Mouse (Mus musculus): ENCODE results near the gene Purb. TPM values are rescaled to one million over a fixed set of nuclear protein-coding genes. Genes with fewer than 3 reads are reported as not detected.

The Purb gene
- polyA plus RNA-seq, 1 experiment from 2014 or later: 29.2 TPM

DNA sequence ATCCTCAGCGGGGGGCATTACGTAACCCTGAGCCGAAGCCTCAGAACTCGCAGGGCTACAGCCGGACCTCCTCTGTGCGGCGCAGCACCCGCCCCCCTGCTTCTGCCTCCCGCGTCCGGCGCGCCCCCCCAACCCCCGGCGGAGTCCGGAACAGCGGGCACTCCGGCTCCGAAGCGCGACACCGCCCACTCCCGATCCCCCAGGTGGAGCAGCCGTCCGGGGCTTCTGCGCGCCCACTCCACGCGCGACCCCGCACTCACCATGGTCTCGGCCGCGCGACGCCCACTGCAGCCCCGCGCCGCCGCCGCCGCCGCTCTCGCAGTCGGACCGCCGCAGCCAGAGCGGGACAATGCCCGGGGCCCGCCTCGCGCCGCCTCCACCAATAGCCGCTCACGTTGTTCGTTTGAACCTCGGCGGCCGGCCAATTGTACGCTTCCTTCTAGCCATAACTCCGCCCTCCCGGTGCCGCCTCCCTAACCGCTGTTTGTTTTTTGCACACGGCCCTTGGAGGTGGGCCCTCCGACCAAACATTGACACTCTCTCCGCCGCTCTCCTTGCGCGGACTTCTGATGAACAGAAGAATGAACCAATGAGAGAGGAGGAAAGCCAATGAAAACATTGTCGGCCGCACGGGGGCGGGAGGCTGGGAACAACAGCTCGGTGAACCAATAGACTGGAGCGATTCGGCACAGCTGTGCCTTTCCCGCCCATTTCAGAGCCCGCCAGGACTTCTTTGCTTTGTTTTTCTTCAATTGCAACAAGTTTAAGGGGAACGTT, 31.5 kb downstream of the Purb start, which contains the start of gene H2afv:
H2afv (minus strand) TSS at position 367 of the 777 bp plus-strand sequence.
- peaks cover 10% of the 10 kb centered on the region; the same call in 1 of the 2 replicates for H3K36me3 ChIP-seq (ENCODE audit: control insufficient read depth, insufficient read depth, low read length)
- peak within 1 kb of the TSS; percentile 87 for H3K9ac ChIP-seq (ENCODE audit: low read depth, low read length)
- DNase-seq (ENCODE audit: low spot score) (peak; percentile 100), ATAC-seq (ENCODE audit: low read depth) (peak; percentile 99)
- no peaks in the 10 kb centered on the region for H3K27me3 ChIP-seq (replicated peaks; ENCODE audit: control insufficient read depth, insufficient read depth, low read length)
- no peaks in the 10 kb centered on the region for H3K4me1 ChIP-seq (ENCODE audit: control insufficient read depth, insufficient read depth, low read length)
- WGBS: under 1% methylated on average over 66 of the region's 80 CpGs
- no peaks in the 10 kb centered on the region for H3K9me3 ChIP-seq (ENCODE audit: control insufficient read depth, low read length)
- H3K4me3 ChIP-seq (ENCODE audit: low read depth, low read length): peak within 1 kb of the TSS; percentile 77
- H3K27ac ChIP-seq (replicated peaks; ENCODE audit: low read depth, low read length): peak within 1 kb of the TSS; percentile 96
- peak within 1 kb of the TSS; percentile 64 for H3K4me2 ChIP-seq (ENCODE audit: low read depth, low read length)

DNA sequence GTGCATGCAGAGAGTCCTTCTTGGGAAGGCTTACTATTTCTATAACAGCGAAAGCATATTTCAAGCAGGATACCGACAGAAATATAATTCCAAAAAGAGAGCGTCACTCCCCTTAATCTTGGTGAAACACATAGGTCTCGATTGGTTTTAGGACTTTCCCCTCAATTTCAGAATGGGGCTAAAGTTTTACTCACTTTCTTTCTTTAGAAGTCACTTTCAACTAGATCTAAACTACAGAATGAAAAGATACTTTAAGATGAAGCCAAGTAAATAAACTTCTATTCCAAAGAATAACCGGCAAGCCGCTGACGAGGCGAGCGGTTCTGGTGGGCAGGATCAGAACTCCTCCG, 32.0 kb downstream of the Purb start:
- no peak for ATAC-seq (ENCODE audit: low read depth)
- no peaks in the 10 kb centered on the region for H3K9me3 ChIP-seq (ENCODE audit: control insufficient read depth, low read length)
- H3K36me3 ChIP-seq (ENCODE audit: control insufficient read depth, insufficient read depth, low read length): peaks cover 16% of the 10 kb centered on the region
- peak overlapping the region; percentile 77 for H3K4me3 ChIP-seq (ENCODE audit: low read depth, low read length)
- no peaks in the 10 kb centered on the region for H3K4me1 ChIP-seq (ENCODE audit: control insufficient read depth, insufficient read depth, low read length)
- peak overlapping the region; percentile 64 for H3K4me2 ChIP-seq (ENCODE audit: low read depth, low read length)
- H3K9ac ChIP-seq (ENCODE audit: low read depth, low read length): peak overlapping the region; percentile 87
- WGBS: under 1% methylated on average over 10 of the region's 10 CpGs
- no peak for DNase-seq (ENCODE audit: low spot score)
- H3K27me3 ChIP-seq (replicated peaks; ENCODE audit: control insufficient read depth, insufficient read depth, low read length): no peaks in the 10 kb centered on the region
- peak overlapping the region; percentile 96 for H3K27ac ChIP-seq (replicated peaks; ENCODE audit: low read depth, low read length)

DNA sequence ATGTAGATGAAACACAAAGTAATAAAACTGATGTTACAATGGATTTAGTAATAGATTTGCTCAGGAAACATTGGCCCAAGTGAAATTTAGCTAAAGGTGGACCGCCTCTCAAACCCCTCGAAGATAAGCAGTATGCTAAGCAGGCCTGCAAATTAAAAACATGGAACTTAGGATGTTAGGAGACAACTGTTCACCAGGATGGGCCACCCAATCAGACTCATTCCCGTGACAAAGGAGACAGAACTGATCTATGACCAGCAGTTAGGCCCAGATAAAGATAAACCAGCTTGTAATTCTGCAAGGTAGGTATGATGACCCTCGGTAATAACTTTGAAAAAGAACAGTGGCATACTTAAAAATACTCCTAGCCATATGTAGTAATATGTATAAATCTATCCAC, 32.6 kb downstream of the Purb start:
- DNase-seq (ENCODE audit: low spot score) (no peak), ATAC-seq (ENCODE audit: low read depth) (no peak)
- Histone ChIP-seq H3K36me3 (ENCODE audit: control insufficient read depth, insufficient read depth, low read length) (peaks cover 22% of the 10 kb centered on the region), H3K4me1 (ENCODE audit: control insufficient read depth, insufficient read depth, low read length) (no peaks in the 10 kb centered on the region), H3K27ac (replicated peaks; ENCODE audit: low read depth, low read length) (peak overlapping the region; percentile 96; the same call in 1 of the 2 replicates), H3K27me3 (replicated peaks; ENCODE audit: control insufficient read depth, insufficient read depth, low read length) (no peaks in the 10 kb centered on the region), H3K9me3 (ENCODE audit: control insufficient read depth, low read length) (no peaks in the 10 kb centered on the region), H3K4me2 (ENCODE audit: low read depth, low read length) (peak overlapping the region; percentile 64), H3K4me3 (ENCODE audit: low read depth, low read length) (peak overlapping the region; percentile 77), H3K9ac (ENCODE audit: low read depth, low read length) (peak overlapping the region; percentile 87)
- WGBS: 42% methylated on average over 4 of the region's 4 CpGs

DNA sequence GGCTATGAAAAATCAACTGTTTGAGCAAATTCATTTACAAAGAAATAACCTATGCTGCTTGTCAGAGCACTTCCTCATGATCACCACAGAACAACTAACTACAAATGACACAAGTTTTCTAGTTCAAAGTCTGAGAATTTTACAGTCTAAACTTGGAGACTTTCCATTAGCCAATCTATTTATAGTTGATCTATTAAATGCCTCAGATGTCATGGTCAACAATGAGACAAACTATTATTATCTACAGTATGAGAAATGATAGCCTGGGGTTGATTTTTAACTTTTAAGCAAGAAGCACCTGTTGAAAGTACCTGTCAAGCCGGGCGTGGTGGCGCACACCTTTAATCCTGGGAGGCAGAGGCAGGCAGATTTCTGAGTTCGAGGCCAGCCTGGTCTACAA, 33.2 kb downstream of the Purb start:
- peaks cover 27% of the 10 kb centered on the region for H3K36me3 ChIP-seq (ENCODE audit: control insufficient read depth, insufficient read depth, low read length)
- H3K9me3 ChIP-seq (ENCODE audit: control insufficient read depth, low read length): no peaks in the 10 kb centered on the region
- peak overlapping the region; percentile 64; the same call in 1 of the 2 replicates for H3K4me2 ChIP-seq (ENCODE audit: low read depth, low read length)
- DNase-seq (ENCODE audit: low spot score) (no peak), ATAC-seq (ENCODE audit: low read depth) (no peak)
- H3K27ac ChIP-seq (replicated peaks; ENCODE audit: low read depth, low read length): no peak overlapping the region
- H3K4me1 ChIP-seq (ENCODE audit: control insufficient read depth, insufficient read depth, low read length): no peaks in the 10 kb centered on the region
- H3K4me3 ChIP-seq (ENCODE audit: low read depth, low read length): no peak overlapping the region
- 96% methylated on average over 4 of the region's 4 CpGs for WGBS
- no peaks in the 10 kb centered on the region for H3K27me3 ChIP-seq (replicated peaks; ENCODE audit: control insufficient read depth, insufficient read depth, low read length)
- no peak overlapping the region for H3K9ac ChIP-seq (ENCODE audit: low read depth, low read length)

DNA sequence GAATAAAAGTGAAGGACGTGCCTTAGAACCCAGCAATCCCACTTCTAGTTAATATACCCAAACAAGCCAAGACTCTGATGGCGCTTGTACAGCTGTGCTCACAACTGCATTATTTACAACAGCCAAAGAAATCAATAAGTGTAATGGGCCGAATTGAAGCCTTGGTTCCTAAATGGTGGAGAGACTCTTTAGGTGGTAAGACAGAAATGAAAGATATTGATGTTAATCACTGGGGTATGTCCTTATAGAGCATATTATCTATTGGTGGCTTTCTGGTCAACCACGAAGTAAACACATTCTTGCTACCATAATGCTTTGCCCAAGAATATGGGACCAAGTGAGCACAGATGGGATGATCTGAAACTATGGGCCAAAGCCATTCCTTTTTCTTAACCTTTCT, 35.5 kb downstream of the Purb start:
- no peaks in the 10 kb centered on the region for H3K27me3 ChIP-seq (replicated peaks; ENCODE audit: control insufficient read depth, insufficient read depth, low read length)
- H3K4me3 ChIP-seq (ENCODE audit: low read depth, low read length): no peak overlapping the region
- no peak overlapping the region for H3K4me2 ChIP-seq (ENCODE audit: low read depth, low read length)
- peaks cover 47% of the 10 kb centered on the region for H3K36me3 ChIP-seq (ENCODE audit: control insufficient read depth, insufficient read depth, low read length)
- no peak overlapping the region for H3K27ac ChIP-seq (replicated peaks; ENCODE audit: low read depth, low read length)
- no peaks in the 10 kb centered on the region for H3K9me3 ChIP-seq (ENCODE audit: control insufficient read depth, low read length)
- 89% methylated on average over 4 of the region's 4 CpGs for WGBS
- ATAC-seq (ENCODE audit: low read depth) (no peak), DNase-seq (ENCODE audit: low spot score) (no peak)
- H3K9ac ChIP-seq (ENCODE audit: low read depth, low read length): no peak overlapping the region
- no peaks in the 10 kb centered on the region for H3K4me1 ChIP-seq (ENCODE audit: control insufficient read depth, insufficient read depth, low read length)

DNA sequence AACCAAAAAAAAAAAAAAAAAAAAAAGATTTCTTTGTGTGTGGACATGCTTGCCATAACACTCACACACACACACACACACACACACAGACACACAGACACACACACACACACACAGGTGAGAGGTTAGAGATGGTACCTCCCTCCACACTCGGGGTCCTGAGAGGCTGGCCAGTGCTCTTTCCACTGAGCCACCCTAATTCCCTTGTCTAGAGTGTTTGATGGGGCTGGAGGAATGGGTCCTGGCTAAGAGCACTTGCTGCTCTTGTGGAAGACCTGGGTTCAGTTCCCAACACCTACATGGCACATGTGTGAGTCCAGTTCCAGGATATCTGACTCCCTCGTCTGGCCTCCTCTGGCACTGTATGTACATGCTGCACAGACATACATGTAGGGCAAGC, 38.0 kb downstream of the Purb start:
- ATAC-seq (ENCODE audit: low read depth) (no peak), DNase-seq (ENCODE audit: low spot score) (no peak)
- no peak overlapping the region for H3K27ac ChIP-seq (replicated peaks; ENCODE audit: low read depth, low read length)
- H3K9me3 ChIP-seq (ENCODE audit: control insufficient read depth, low read length): no peaks in the 10 kb centered on the region
- no peaks in the 10 kb centered on the region for H3K4me1 ChIP-seq (ENCODE audit: control insufficient read depth, insufficient read depth, low read length)
- H3K4me3 ChIP-seq (ENCODE audit: low read depth, low read length): no peak overlapping the region
- no peak overlapping the region for H3K9ac ChIP-seq (ENCODE audit: low read depth, low read length)
- H3K27me3 ChIP-seq (replicated peaks; ENCODE audit: control insufficient read depth, insufficient read depth, low read length): no peaks in the 10 kb centered on the region
- H3K36me3 ChIP-seq (ENCODE audit: control insufficient read depth, insufficient read depth, low read length): peaks cover 70% of the 10 kb centered on the region
- no peak overlapping the region for H3K4me2 ChIP-seq (ENCODE audit: low read depth, low read length)
- 92% methylated on average over 2 of the region's 2 CpGs for WGBS

DNA sequence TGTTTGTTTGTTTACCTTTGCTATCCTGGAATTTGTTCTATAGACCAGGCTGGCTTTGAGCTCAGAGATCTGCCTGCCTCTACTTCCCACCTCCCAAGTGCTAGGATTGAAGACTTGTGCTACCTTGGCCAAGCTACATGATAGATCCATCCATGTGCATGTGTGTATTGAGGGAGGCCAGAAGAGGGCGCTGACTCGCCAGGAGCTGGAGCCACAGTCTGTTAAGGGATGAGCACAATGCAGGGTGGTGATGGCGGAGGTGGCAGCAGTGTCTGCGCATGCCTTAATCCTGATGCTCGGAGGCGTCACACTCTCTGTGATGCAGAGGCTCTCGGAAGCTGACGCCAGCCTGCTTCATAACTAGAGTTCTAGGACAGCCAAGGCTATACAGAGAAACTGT, 39.3 kb downstream of the Purb start:
- Histone ChIP-seq H3K27ac (replicated peaks; ENCODE audit: low read depth, low read length) (no peak overlapping the region), H3K4me3 (ENCODE audit: low read depth, low read length) (no peak overlapping the region), H3K27me3 (replicated peaks; ENCODE audit: control insufficient read depth, insufficient read depth, low read length) (no peaks in the 10 kb centered on the region), H3K4me1 (ENCODE audit: control insufficient read depth, insufficient read depth, low read length) (no peaks in the 10 kb centered on the region), H3K4me2 (ENCODE audit: low read depth, low read length) (no peak overlapping the region), H3K36me3 (ENCODE audit: control insufficient read depth, insufficient read depth, low read length) (peaks cover 79% of the 10 kb centered on the region), H3K9me3 (ENCODE audit: control insufficient read depth, low read length) (no peaks in the 10 kb centered on the region), H3K9ac (ENCODE audit: low read depth, low read length) (no peak overlapping the region)
- ATAC-seq (ENCODE audit: low read depth) (peak; percentile 60; the same call in 1 of the 2 replicates), DNase-seq (ENCODE audit: low spot score) (no peak)
- 70% methylated on average over 8 of the region's 8 CpGs for WGBS

DNA sequence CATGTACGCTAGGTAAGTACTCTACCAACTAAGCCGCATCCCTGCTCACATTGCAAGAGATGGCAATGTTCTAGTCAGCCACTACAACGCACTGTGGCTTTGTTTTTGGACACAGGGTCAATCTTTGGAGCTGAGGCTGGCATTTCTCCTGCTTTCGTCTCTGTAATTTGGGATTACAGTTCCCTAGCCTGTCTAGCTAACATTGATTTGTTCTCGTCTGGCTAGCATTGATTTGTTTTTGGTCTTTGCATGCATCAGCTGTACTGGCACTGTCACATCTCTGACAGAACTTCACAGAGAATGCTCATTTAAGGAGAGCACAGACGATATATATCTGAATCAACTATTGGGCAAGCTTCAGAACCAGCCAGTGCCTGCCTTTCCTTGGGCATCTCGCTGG, 45.5 kb downstream of the Purb start:
- Histone ChIP-seq H3K27me3 (replicated peaks; ENCODE audit: control insufficient read depth, insufficient read depth, low read length) (no peaks in the 10 kb centered on the region), H3K9me3 (ENCODE audit: control insufficient read depth, low read length) (no peaks in the 10 kb centered on the region), H3K36me3 (ENCODE audit: control insufficient read depth, insufficient read depth, low read length) (peaks cover 95% of the 10 kb centered on the region), H3K4me1 (ENCODE audit: control insufficient read depth, insufficient read depth, low read length) (no peaks in the 10 kb centered on the region), H3K9ac (ENCODE audit: low read depth, low read length) (no peak overlapping the region), H3K27ac (replicated peaks; ENCODE audit: low read depth, low read length) (no peak overlapping the region), H3K4me2 (ENCODE audit: low read depth, low read length) (no peak overlapping the region), H3K4me3 (ENCODE audit: low read depth, low read length) (no peak overlapping the region)
- ATAC-seq (ENCODE audit: low read depth) (no peak), DNase-seq (ENCODE audit: low spot score) (no peak)
- WGBS: 92% methylated on average over 7 of the region's 7 CpGs
